Mouse (Mus musculus) adrenal gland, adult 8-10 months (tissue): ENCODE measurements around the gene Stpg4. TPM values are rescaled to one million over a fixed set of nuclear protein-coding genes. Genes with fewer than 3 reads are reported as not detected.
A peak's percentile ranks its signal among the peaks of the same experiment; 100 is the strongest.

Experiments used
- DNase-seq: peaks from one replicate; pipeline ENCODE4 v3.0.0; 2022
- total RNA-seq, 4 experiments: library from RNA; stranded (reverse); gene quantifications; 2 replicates each; pipeline ENCODE4 v1.2.4; 2022

Stpg4 gene
- total RNA-seq, result not detected

- no peak for DNase-seq
Observed at GRCm38 (mm10) chr17:87427511-87427910, at the start of gene Stpg4. TSS of gene Stpg4 (minus strand) at chr17:87427741.

DNA sequence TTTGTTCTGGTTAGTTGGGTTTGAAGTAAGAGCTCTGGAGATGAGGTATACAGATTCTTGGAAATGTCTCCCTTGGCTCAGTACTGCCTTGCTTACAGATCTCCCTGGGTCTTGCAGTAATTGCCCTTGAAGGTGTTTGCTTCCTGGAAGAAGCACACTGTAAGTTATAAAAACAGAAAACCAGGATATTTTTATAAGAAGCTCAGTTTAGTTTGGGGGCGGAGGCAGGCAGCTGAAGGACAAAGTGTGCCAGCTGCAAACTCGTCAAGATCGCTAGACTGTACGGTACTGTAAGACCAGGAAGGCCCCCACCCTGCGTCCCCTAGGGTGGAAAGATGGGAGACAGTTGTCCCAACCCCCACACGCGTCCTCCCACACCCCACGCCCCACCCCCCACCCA is 47.8 kb upstream of the Stpg4 start:
- DNase-seq, result no peak

- no peak for DNase-seq
Observed at GRCm38 (mm10) chr17:87474501-87474795, 46.9 kb upstream of the Stpg4 start.

- peak; percentile 49 for DNase-seq
Observed at GRCm38 (mm10) chr17:87473736-87474500, 46.4 kb upstream of the Stpg4 start.

DNA sequence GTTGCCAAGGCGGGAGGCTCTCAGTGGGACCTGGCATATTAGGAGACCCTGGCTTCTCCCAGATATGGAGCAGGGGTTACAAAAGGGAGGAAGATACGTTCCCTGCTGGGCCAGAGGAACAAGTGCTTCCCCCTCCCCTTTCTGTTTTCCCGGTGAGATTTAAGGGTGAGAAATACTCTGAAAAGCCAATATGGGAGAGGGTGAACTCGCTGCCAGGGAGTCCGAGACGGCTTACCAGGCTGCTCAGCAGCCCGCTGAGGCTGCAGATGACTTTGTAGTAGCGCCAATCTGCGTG is 45.8 kb upstream of the Stpg4 start:
- DNase-seq, result no peak

GRCm38 (mm10) chr17:87472879-87473278 is 45.3 kb upstream of the Stpg4 start:
- DNase-seq, result no peak

DNA sequence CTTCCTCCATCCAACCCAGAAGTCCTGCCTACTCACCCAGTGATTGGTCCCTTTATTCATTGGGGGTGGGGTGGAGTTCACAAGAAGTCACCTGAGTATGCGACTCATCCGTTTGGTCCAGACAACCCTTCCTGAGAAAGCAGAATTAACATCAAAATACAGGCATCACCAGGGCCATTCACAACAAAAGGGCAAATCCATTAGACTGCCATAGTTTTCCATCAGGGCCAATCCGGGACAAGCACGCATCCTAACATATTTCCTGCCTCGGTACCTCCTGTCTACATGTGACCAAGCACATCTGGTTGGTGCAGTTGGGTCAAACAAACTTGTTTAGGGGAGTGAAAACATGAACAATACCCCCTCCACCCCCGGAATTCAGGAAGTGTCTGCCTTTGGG is 44.1 kb upstream of the Stpg4 start:
- DNase-seq, result no peak

- DNase-seq, result no peak
Observed at GRCm38 (mm10) chr17:87470797-87471196, 43.3 kb upstream of the Stpg4 start.

DNA sequence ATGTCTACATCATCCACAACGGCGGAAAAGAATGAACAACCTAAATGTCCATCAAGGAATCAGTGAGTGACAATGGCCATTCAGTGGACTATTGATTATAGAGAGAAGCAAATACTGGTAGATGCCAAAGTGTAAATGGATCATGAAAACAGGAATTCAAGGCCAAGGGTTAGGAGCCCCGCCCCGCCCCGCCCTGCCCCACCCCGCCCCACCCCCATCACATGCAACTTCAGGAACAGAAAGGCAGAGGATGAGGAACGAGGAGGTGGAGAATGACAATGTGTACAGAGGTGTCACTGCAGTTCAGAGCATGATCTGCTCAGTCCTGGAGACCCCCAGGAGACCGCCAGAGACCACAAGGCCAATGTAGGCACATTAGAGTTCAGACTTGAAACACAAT is 42.7 kb upstream of the Stpg4 start:
- no peak for DNase-seq

- no peak for DNase-seq
Observed at GRCm38 (mm10) chr17:87469428-87469827, 41.9 kb upstream of the Stpg4 start.

DNA sequence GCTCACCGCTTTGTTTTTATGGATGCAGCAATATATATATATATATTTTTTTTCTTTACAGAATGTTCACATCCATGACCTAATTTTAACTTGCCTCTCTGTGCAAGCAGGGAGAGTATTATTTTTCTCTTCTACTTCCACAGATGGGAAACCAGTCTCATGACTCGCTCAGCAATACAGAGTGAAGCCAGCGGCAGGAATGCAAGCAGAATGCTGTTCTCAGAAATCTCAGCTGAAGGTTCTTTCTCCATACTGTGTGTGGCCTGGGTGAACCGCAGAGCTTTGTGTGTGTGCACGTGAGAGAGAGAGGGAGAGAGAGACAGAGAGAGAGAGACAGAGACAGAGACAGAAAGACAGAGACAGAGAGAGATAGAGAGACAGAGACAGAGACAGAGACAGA is 41.1 kb upstream of the Stpg4 start:
- DNase-seq, result no peak

DNA sequence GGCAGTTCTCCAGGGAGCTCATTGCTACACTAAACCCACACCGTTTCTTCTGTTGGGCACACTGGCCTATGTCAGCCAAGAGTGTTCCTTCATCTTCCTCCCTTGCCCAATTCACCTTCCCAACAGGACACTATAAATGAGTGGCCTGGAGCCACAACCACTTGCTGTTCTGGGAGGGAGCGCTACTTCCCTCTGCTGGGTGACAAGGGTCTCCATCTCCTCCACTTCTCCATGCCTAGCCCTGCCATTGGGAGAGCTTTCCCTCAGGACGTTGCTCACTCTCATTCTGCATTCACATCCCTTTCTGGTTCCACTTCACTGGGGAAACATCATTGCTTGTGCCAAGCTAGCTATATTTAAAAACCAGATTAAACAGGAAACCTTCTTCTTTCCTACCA is 34.0 kb upstream of the Stpg4 start:
- DNase-seq, result no peak

DNA sequence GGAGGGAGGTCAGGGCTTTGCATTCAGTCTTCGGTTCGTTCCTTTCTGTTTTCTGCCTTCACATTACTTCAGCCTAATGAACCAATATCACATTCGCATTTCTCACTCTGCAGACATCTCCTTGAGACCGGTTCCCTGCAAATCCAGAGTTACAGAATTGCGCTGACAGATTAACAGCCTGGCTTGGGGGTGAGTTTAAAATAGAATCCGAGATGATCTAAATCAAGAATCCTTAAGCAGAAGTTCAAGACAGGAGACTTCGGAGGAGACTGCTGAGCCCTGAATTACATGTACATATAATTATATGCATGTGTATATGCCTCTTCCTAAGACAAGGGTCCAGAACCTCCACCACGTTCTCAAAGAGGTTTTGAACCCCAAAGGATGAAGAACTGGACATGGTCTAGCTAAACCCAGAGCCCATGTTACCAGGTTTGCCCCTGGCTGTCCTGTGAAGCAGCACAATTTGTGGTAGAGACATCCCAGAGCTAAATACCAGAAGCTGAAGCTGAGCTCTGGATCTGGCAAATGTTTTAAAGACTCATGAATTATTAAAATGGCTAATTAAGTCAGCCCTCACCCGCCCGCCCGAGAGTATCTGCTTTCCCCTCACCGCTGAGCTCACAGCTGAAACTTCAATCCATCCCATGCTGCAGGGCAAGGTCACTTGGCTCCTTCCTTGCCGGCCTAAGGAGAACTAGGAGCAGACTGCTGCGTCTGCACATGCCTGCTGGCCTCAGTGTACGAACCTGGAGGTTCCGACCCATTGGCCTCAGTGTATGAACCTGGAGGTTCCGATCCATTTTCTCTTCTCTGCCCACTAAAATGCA is 33.3 kb upstream of the Stpg4 start:
- no peak for DNase-seq

- DNase-seq, result no peak
Observed at GRCm38 (mm10) chr17:87459750-87460668, 32.5 kb upstream of the Stpg4 start.

- DNase-seq, result peak; percentile 67
Observed at GRCm38 (mm10) chr17:87458911-87459749, 31.6 kb upstream of the Stpg4 start.

DNA sequence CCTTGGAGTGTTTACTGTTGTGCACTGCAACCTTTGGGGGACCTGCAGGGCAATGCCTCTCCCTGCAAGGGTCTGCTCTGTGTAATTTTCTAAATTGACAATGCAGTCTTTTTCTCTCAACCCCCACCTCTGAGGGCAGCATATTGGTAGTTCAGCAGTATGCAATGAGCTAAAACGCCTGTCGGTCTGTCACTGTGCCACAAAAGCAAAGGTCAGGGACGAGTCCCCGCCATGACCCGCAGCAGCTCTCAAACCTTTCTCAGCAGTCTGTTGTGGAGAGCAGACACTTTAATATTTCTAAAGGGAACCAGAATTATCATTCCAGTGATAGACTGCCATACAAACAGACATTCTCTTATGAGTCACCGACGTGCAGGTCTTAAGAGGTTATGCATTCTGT is 30.4 kb upstream of the Stpg4 start:
- DNase-seq, result peak; percentile 54

GRCm38 (mm10) chr17:87454121-87454520 is 26.6 kb upstream of the Stpg4 start:
- no peak for DNase-seq

DNA sequence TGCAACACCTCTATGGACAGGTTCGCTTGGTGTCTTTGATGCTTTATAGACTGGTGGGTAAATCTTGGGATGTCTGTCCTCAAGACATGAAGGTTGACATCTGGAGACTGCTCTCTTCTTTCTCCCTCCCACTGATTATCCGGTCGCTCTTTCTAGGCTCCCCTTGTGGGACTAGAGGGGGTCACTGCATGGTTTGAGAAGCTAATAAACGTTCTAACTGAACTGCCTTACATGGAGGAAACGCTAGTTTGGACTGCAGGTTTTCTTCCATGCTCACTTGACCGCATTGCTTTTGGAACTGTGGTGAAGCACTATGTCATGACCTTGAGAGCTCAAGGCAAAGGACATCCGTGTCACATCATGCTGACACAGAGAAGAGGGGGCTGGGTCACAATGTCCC is 25.8 kb upstream of the Stpg4 start:
- no peak for DNase-seq

GRCm38 (mm10) chr17:87448881-87449280 is 21.3 kb upstream of the Stpg4 start:
- no peak for DNase-seq

DNA sequence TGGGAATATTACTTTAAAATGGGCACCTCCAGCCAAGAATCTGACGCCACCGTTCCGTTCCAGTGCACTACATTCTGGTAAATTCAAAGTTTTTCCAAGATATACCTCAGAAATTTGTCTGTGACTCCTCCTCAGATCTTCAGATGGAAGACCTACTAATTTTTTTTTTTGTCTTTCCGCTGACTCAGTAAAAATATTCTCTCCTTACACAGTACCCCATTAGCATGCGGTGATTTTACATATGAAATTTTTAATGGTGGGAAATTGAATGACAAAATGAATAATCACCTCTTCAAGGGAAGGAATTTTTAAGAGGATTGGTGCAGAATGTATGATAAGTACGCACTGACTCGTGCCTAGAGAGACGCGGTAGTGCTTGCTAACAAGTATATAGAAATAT is 20.8 kb upstream of the Stpg4 start:
- no peak for DNase-seq

GRCm38 (mm10) chr17:87447612-87448200 is 20.2 kb upstream of the Stpg4 start:
- DNase-seq, result no peak
